Mouse (Mus musculus) kidney, adult 2 months (tissue): Measurements from ENCODE around the gene Mettl21a.

Source experiments
- CTCF ChIP-seq: fragments of 200-500 bp; conservative IDR thresholded peaks from 2 replicates; pipeline ENCODE4 v1.5.1; 2011; ENCODE audit warnings: low read depth, mild to moderate bottlenecking, control low read depth, low read length, moderate library complexity, mixed read lengths; ENCODE audit not compliant: insufficient read depth, insufficient read length
- POLR2A ChIP-seq: fragments of 200-500 bp; IDR thresholded peaks from one replicate; pipeline ENCODE4 v1.6.1; 2011; ENCODE audit warnings: low read depth, low read length, control low read depth

- no peak for TF ChIP-seq CTCF
- TF ChIP-seq POLR2A, result no peak
Observed at GRCm38 (mm10) chr1:64653701-64654100, 36.7 kb upstream of the Mettl21a start.
